Mouse (Mus musculus): ENCODE measurements around the gene Larp1b. TPM values are rescaled to one million over a fixed set of nuclear protein-coding genes. Genes with fewer than 3 reads are reported as not detected.

Gene Larp1b
- total RNA-seq, 2 experiments from 2014 or later = 15.9 to 33.1 TPM

GRCm38 (mm10) chr3:41081474-41082301, 132.1 kb downstream of the Larp1b start:
- ATAC-seq (replicated peaks; ENCODE audit: poor library complexity, severe bottlenecking) = 0 out of 2 replicates have a peak, but pooled peaks have one; percentile 6

DNA sequence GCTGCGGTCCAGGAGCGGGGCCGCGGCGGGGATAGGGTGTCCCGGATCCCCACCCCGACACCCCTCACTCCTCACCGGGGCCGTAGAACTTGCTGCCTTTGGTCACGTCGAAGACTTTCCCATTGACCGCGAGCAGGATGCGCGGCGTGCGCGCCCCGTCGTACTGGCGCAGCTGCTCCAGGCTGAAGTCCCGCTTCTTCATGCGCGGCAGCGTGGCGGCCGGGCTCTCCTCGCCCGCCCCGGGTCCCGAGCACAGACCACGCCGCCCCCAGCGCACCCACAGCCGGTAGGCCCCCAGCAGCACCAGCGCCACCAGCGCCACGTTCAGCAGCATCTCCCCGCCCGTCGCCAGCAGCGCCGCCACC, 132.9 kb downstream of the Larp1b start:
- peak; percentile 5; the same call in 1 of the 2 replicates for ATAC-seq (replicated peaks; ENCODE audit: poor library complexity, severe bottlenecking)

GRCm38 (mm10) chr3:41082885-41083789, 133.5 kb downstream of the Larp1b start, which contains the start of gene Pgrmc2:
Pgrmc2 (minus strand) TSS chr3:41083046.
- ATAC-seq (replicated peaks; ENCODE audit: poor library complexity, severe bottlenecking) = peak; percentile 89

GRCm38 (mm10) chr3:41083790-41084112, 134.1 kb downstream of the Larp1b start:
- peak; percentile 10 for ATAC-seq (replicated peaks; ENCODE audit: poor library complexity, severe bottlenecking)

- no peak for ATAC-seq (replicated peaks; ENCODE audit: poor library complexity, severe bottlenecking)
Measured at GRCm38 (mm10) chr3:41084421-41084820, 134.8 kb downstream of the Larp1b start.

GRCm38 (mm10) chr3:41087071-41087470, 137.4 kb downstream of the Larp1b start:
- no peak for ATAC-seq (replicated peaks; ENCODE audit: poor library complexity, severe bottlenecking)

Other genes starting within 250 kb of the Larp1b start
- not detected in 2 replicates for gene Slc25a31, start 241.0 kb upstream of the Larp1b start, total RNA-seq (2014; fragmentation: Nextera tagmentation)
- not detected in 2 replicates for gene Slc25a31, start 241.0 kb upstream of the Larp1b start, total RNA-seq (2017)
- 14.8 and 23.1 TPM in 2 replicates for gene Hspa4l, start 205.3 kb upstream of the Larp1b start, total RNA-seq (2014; fragmentation: Nextera tagmentation)
- 36.2 and 41.4 TPM in 2 replicates for gene Hspa4l, start 205.3 kb upstream of the Larp1b start, total RNA-seq (2017)
- gene Plk4, start 149.8 kb upstream of the Larp1b start, total RNA-seq (2014; fragmentation: Nextera tagmentation) = 24.9 and 48.1 TPM in 2 replicates
- gene Plk4, start 149.8 kb upstream of the Larp1b start, total RNA-seq (2017) = 85.3 and 87.9 TPM in 2 replicates
- 15.3 and 21.9 TPM in 2 replicates for gene Mfsd8, start 102.9 kb upstream of the Larp1b start, total RNA-seq (2014; fragmentation: Nextera tagmentation)
- gene Mfsd8, start 102.9 kb upstream of the Larp1b start, total RNA-seq (2017) = 3.0 and 6.1 TPM in 2 replicates
- gene Abhd18, start 102.9 kb upstream of the Larp1b start, total RNA-seq (2014; fragmentation: Nextera tagmentation) = 5.7 and 10.3 TPM in 2 replicates
- 4.8 and 9.4 TPM in 2 replicates for gene Abhd18, start 102.9 kb upstream of the Larp1b start, total RNA-seq (2017)
- gene 1700034I23Rik, start 47.3 kb upstream of the Larp1b start, total RNA-seq (2014; fragmentation: Nextera tagmentation) = not detected in 2 replicates
- not detected in 2 replicates for gene 1700034I23Rik, start 47.3 kb upstream of the Larp1b start, total RNA-seq (2017)
- gene Pgrmc2, start 133.2 kb downstream of the Larp1b start, total RNA-seq (2014; fragmentation: Nextera tagmentation) = 31.5 and 31.6 TPM in 2 replicates
- gene Pgrmc2, start 133.2 kb downstream of the Larp1b start, total RNA-seq (2017) = 18.0 and 21.3 TPM in 2 replicates